Mouse (Mus musculus): ENCODE results near the gene Ddb1. TPM values are rescaled to one million over a fixed set of nuclear protein-coding genes. Genes with fewer than 3 reads are reported as not detected.
A peak's percentile ranks its signal among the peaks of the same experiment; 100 is the strongest.

Gene Ddb1
- total RNA-seq, 1 experiment from 2014 or later, result 231 TPM

GRCm38 (mm10) chr19:10645616-10646015 is 40.5 kb downstream of the Ddb1 start:
- ATAC-seq (replicated peaks; ENCODE audit: insufficient number of reproducible peaks, low FRiP score, low TSS enrichment, poor library complexity, severe bottlenecking), result no peak

- no peak for ATAC-seq (replicated peaks; ENCODE audit: insufficient number of reproducible peaks, low FRiP score, low TSS enrichment, poor library complexity, severe bottlenecking)
Measured at GRCm38 (mm10) chr19:10648156-10648555, 43.0 kb downstream of the Ddb1 start.

DNA sequence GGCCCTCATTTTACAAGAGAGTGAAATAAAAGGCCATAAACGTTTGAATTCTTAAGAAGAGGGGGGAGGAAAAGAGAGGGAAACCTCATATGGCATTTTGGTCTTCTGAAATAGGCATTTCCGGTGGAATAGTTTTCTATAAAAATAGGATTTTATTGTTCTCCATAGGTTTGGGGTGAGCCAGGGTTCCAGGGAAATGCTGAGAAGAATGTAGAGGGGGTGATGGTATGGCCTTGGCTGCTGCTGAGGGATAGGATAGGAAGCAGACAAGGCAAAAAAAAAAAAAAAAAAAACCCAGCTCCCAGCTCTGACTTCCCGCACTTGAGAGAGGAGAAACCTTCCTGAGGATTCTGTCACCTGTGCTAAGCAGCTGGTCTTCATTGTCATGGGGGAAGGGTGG is 50.9 kb downstream of the Ddb1 start:
- ATAC-seq (replicated peaks; ENCODE audit: insufficient number of reproducible peaks, low FRiP score, low TSS enrichment, poor library complexity, severe bottlenecking), result no peak

DNA sequence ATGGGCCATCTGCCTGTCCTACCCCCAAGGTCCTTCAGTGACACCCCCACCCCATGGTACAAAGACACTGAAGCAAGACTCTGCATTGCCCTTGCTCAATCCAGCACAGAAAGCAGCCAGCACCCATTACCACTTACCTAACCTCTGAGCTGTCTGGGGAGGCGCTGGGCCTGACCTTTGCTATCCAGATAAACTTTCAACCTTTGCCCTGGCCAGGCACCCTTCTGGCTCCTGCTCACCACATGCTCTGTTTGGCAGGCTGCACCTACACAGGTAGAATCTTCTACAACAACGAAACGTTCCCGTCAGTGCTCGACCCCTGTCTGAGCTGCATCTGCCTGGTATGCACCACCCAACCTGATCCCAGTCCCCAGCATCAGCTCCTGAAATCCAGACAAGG is 52.6 kb downstream of the Ddb1 start:
- no peak for ATAC-seq (replicated peaks; ENCODE audit: insufficient number of reproducible peaks, low FRiP score, low TSS enrichment, poor library complexity, severe bottlenecking)

DNA sequence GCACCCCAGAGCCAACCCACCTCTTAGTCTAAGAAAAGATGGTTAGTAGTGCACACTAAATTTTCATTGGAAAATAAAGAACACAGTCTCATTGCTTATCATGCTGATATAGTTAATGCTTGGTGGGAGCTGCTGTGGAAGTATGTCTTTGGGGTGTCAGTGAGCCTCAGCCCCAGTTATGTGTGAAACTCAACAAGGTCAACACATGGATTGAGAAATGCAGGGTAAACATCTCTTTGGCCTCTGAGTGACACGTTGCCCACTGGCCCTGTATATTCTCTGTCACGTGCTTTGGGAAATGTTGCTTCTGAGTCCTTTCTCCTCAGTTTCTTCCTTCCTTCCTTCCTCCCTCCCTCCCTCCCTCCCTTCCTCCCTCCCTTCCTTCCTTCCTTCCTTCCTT is 53.3 kb downstream of the Ddb1 start:
- no peak for ATAC-seq (replicated peaks; ENCODE audit: insufficient number of reproducible peaks, low FRiP score, low TSS enrichment, poor library complexity, severe bottlenecking)

DNA sequence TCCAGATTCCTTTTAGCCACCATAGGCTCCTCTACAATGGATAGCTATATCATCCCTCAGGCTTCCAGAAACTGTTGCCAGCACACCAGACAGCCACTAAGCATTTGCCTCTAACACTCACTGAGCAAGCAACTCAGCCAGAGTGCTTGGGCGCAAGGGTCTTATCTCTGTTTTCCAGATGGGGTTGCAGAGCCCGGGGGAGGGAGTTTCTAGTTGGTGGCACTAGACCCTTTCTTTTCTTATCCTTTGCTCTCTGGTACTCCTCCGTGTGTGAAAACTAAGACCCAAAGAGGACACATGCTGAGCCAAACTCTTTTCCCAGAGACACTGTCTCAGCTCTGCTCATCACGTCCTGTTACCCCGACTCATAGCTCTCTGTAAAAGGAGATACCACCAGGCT is 56.2 kb downstream of the Ddb1 start:
- no peak for ATAC-seq (replicated peaks; ENCODE audit: insufficient number of reproducible peaks, low FRiP score, low TSS enrichment, poor library complexity, severe bottlenecking)

- ATAC-seq (replicated peaks; ENCODE audit: insufficient number of reproducible peaks, low FRiP score, low TSS enrichment, poor library complexity, severe bottlenecking), result no peak
Measured at GRCm38 (mm10) chr19:10661919-10662318, 56.8 kb downstream of the Ddb1 start.

DNA sequence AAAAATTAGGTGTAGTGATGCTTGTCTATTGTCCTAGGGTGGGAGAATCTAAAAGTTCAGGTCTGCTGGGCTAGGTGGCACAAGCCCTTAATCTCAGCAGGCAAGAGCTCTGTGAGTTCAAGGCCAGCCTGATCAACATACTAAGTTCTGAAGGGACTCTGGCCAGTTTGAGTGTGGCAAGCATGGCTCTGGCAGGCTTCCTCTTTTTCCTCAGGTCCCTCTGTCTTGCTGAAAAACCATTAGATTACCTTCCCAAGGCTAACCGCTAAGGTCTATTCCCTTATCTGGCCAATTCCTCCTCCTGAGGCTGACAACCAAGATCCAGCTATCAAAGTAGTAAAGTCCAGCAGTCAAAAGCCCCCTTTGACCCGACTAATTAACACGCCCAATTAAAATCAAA is 57.5 kb downstream of the Ddb1 start:
- ATAC-seq (replicated peaks; ENCODE audit: insufficient number of reproducible peaks, low FRiP score, low TSS enrichment, poor library complexity, severe bottlenecking), result no peak

- no peak for ATAC-seq (replicated peaks; ENCODE audit: insufficient number of reproducible peaks, low FRiP score, low TSS enrichment, poor library complexity, severe bottlenecking)
Measured at GRCm38 (mm10) chr19:10665093-10665492, 60.0 kb downstream of the Ddb1 start.

GRCm38 (mm10) chr19:10665499-10665898 is 60.4 kb downstream of the Ddb1 start:
- peak; percentile 73 for ATAC-seq (replicated peaks; ENCODE audit: insufficient number of reproducible peaks, low FRiP score, low TSS enrichment, poor library complexity, severe bottlenecking)

- no peak for ATAC-seq (replicated peaks; ENCODE audit: insufficient number of reproducible peaks, low FRiP score, low TSS enrichment, poor library complexity, severe bottlenecking)
Measured at GRCm38 (mm10) chr19:10671319-10671718, 66.2 kb downstream of the Ddb1 start.

GRCm38 (mm10) chr19:10671854-10672417 is 66.8 kb downstream of the Ddb1 start:
- no peak for ATAC-seq (replicated peaks; ENCODE audit: insufficient number of reproducible peaks, low FRiP score, low TSS enrichment, poor library complexity, severe bottlenecking)

- ATAC-seq (replicated peaks; ENCODE audit: insufficient number of reproducible peaks, low FRiP score, low TSS enrichment, poor library complexity, severe bottlenecking), result no peak
Measured at GRCm38 (mm10) chr19:10673275-10673674, 68.1 kb downstream of the Ddb1 start.

- ATAC-seq (replicated peaks; ENCODE audit: insufficient number of reproducible peaks, low FRiP score, low TSS enrichment, poor library complexity, severe bottlenecking), result no peak
Measured at GRCm38 (mm10) chr19:10676656-10677055, 71.5 kb downstream of the Ddb1 start.

- peak; percentile 84 for ATAC-seq (replicated peaks; ENCODE audit: insufficient number of reproducible peaks, low FRiP score, low TSS enrichment, poor library complexity, severe bottlenecking)
Measured at GRCm38 (mm10) chr19:10677915-10678771, 73.0 kb downstream of the Ddb1 start, which contains the start of gene Pga5. TSS of gene Pga5 (minus strand) at chr19:10678071.

GRCm38 (mm10) chr19:10678772-10679067 is 73.6 kb downstream of the Ddb1 start:
- ATAC-seq (replicated peaks; ENCODE audit: insufficient number of reproducible peaks, low FRiP score, low TSS enrichment, poor library complexity, severe bottlenecking), result no peak

Other genes with a start within 250 kb of the Ddb1 start
- gene Syt7, start 216.2 kb upstream of the Ddb1 start, total RNA-seq (2017), result not detected in 3 replicates
- 0.21 to 0.29 TPM in 2 of 3 replicates, not detected in the other for gene Lrrc10b, start 147.9 kb upstream of the Ddb1 start, total RNA-seq (2017)
- gene Ppp1r32, start 122.4 kb upstream of the Ddb1 start, total RNA-seq (2017), result 0.67 TPM in 1 of 3 replicates, not detected in the others
- gene Cpsf7, start 80.1 kb upstream of the Ddb1 start, total RNA-seq (2017), result 49.1 to 87.5 TPM (median 69.3 TPM) in 3 replicates
- gene Sdhaf2, start 79.2 kb upstream of the Ddb1 start, total RNA-seq (2017), result 47.3 to 75.9 TPM (median 53.7 TPM) in 3 replicates
- gene Tmem216, start 49.1 kb upstream of the Ddb1 start, total RNA-seq (2017), result 1.3 to 2.6 TPM in 2 of 3 replicates, not detected in the other
- gene Cyb561a3, start 28.2 kb upstream of the Ddb1 start, total RNA-seq (2017), result 18.9 to 42.4 TPM (median 29.1 TPM) in 3 replicates
- 0.48 to 7.5 TPM (median 5.7 TPM) in 3 replicates for gene Tmem138, start 28.0 kb upstream of the Ddb1 start, total RNA-seq (2017)
- 2.1 to 4.3 TPM (median 2.8 TPM) in 3 replicates for gene Tkfc, start 327 bp downstream of the Ddb1 start, total RNA-seq (2017)
- not detected in 3 replicates for gene Vwce, start 28.9 kb downstream of the Ddb1 start, total RNA-seq (2017)
- gene Pga5, start 72.7 kb downstream of the Ddb1 start, total RNA-seq (2017), result not detected in 3 replicates
- gene Vps37c, start 83.4 kb downstream of the Ddb1 start, total RNA-seq (2017), result 7.3 to 22.2 TPM (median 18.7 TPM) in 3 replicates
- gene Cd5, start 133.7 kb downstream of the Ddb1 start, total RNA-seq (2017), result 1.0 to 3.1 TPM in 2 of 3 replicates, not detected in the other
- gene Cd6, start 224.7 kb downstream of the Ddb1 start, total RNA-seq (2017), result 1.8 to 3.3 TPM (median 2.2 TPM) in 3 replicates
- 23.9 to 28.8 TPM (median 26.8 TPM) in 3 replicates for gene Slc15a3, start 234.4 kb downstream of the Ddb1 start, total RNA-seq (2017)